Mouse (Mus musculus) inflammation-experienced regulatory T-cells (primary cell): ENCODE data around the gene Slc7a12. TPM values are rescaled to one million over a fixed set of nuclear protein-coding genes. Genes with fewer than 3 reads are reported as not detected.

Experiments used
- polyA plus RNA-seq, 2 experiments: library from polyadenylated mRNA; unstranded; fragments of 100-300 nt; shearing (Covaris generic); gene quantifications; one replicate each; pipeline ENCODE4 v1.2.1; 2017

Slc7a12 gene
- not detected for polyA plus RNA-seq

GRCm38 (mm10) chr3:14480397-14480796 is at the start of gene Slc7a12:
Gene Slc7a12, plus strand, starts transcription at chr3:14480697.

Other genes starting within 250 kb of the Slc7a12 start
- 100 to 1,000 TPM; 180 to 200 TPM for gene 1810022K09Rik, start 130.6 kb downstream of the Slc7a12 start, polyA plus RNA-seq
- gene Car13, start 161.0 kb downstream of the Slc7a12 start, polyA plus RNA-seq = not detected